Mouse (Mus musculus): ENCODE measurements around the gene Scd3.
"Not testable (repeated sequence)": the region's sequence is repeated elsewhere in the genome, so short reads cannot be mapped to it uniquely, and the experiment has no call there.

Gene Scd3

GRCm38 (mm10) chr19:44238906-44239305 lies 35.8 kb downstream of the Scd3 start:
- no peak for DNase-seq

GRCm38 (mm10) chr19:44245761-44246171 lies 42.7 kb downstream of the Scd3 start:
- peak; percentile 54 to 63 for DNase-seq

- no peak for DNase-seq
These were observed 43.4 kb downstream of the Scd3 start for GRCm38 (mm10) chr19:44246341-44246911.

- DNase-seq = peak; percentile 19 to 29
These were observed 44.4 kb downstream of the Scd3 start for GRCm38 (mm10) chr19:44247281-44248080.

GRCm38 (mm10) chr19:44248081-44248853 lies 45.2 kb downstream of the Scd3 start:
- peak; percentile 97 to 99 for DNase-seq

GRCm38 (mm10) chr19:44248854-44249351 lies 45.8 kb downstream of the Scd3 start:
- DNase-seq = no peak

- DNase-seq = not testable (repeated sequence)
These were observed 48.1 kb downstream of the Scd3 start for GRCm38 (mm10) chr19:44251138-44251537.

- no peak for DNase-seq
These were observed 49.0 kb downstream of the Scd3 start for GRCm38 (mm10) chr19:44251936-44252558.

- not testable (repeated sequence) for DNase-seq
These were observed 51.0 kb downstream of the Scd3 start for GRCm38 (mm10) chr19:44254106-44254505.

- no peak for DNase-seq
These were observed 54.4 kb downstream of the Scd3 start for GRCm38 (mm10) chr19:44257377-44257966.

GRCm38 (mm10) chr19:44259484-44259883 lies 56.4 kb downstream of the Scd3 start:
- no peak for DNase-seq

GRCm38 (mm10) chr19:44260487-44260886 lies 57.4 kb downstream of the Scd3 start:
- no peak for DNase-seq

GRCm38 (mm10) chr19:44261774-44262173 lies 58.7 kb downstream of the Scd3 start:
- DNase-seq = no peak

GRCm38 (mm10) chr19:44263581-44263980 lies 60.5 kb downstream of the Scd3 start:
- DNase-seq = no peak

- DNase-seq = no peak
These were observed 61.2 kb downstream of the Scd3 start for GRCm38 (mm10) chr19:44264226-44264625.

- no peak for DNase-seq
These were observed 62.2 kb downstream of the Scd3 start for GRCm38 (mm10) chr19:44265300-44265699.

- DNase-seq = no peak
These were observed 62.9 kb downstream of the Scd3 start for GRCm38 (mm10) chr19:44265911-44266337.

GRCm38 (mm10) chr19:44266458-44266823 lies 63.4 kb downstream of the Scd3 start:
- DNase-seq = no peak

- peak; percentile 85 to 92 for DNase-seq
These were observed 63.9 kb downstream of the Scd3 start for GRCm38 (mm10) chr19:44266824-44267498.

- no peak for DNase-seq
These were observed 64.5 kb downstream of the Scd3 start for GRCm38 (mm10) chr19:44267499-44268002.

GRCm38 (mm10) chr19:44273711-44274110 lies 70.6 kb downstream of the Scd3 start:
- DNase-seq = no peak

GRCm38 (mm10) chr19:44274452-44274851 lies 71.4 kb downstream of the Scd3 start:
- DNase-seq = no peak
